Mouse (Mus musculus): ENCODE data around the gene Frrs1l. TPM values are rescaled to one million over a fixed set of nuclear protein-coding genes. Genes with fewer than 3 reads are reported as not detected.

The Frrs1l gene
- total RNA-seq, 2 experiments from 2014 or later: 0.03 TPM; not detected in 1

DNA sequence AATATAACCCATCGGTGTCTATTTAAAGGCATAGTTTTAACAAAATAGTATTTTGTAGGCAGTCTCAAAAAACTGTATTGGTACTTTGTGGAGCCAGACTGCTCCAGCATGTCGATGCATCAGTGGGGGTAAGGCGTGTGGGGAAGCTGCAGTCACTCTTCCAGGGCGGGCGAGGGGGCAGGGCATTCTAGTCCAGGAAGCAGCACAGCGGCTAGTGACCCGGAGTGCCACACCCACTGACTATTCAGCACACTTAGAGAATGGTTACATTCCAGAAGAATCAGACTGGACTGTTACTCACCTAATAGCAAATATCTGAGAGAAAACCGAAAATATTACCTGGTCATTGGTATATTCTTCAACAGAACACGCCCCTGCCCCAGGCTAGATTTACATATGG is 32.7 kb downstream of the Frrs1l start:
- intact Hi-C loops (cut with DNase I): no loop called here
- no peak for DNase-seq
- Histone ChIP-seq H3K27ac (no peak overlapping the region), H3K4me3 (no peak overlapping the region)
- no peak for TF ChIP-seq CTCF (IDR thresholded peaks at IDR 0.05)

DNA sequence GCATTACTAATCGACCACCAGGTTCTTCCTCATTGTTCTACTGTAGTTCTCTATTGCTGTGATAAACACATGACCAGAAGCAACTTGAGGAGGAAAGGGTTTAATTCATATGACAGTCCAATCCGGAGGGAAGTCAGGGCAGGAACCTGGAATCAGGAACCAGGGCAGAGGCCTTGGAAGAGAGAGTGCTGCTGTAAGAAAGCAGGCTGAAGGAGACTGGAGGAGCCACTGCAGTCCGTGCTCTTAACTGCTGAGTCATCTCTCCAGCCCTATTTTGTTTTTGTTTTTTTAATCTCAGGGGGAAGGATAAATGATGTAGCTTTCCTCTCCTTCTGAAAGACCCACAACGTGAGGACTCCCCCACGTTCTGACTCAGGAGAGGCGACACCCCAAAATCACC is 37.0 kb downstream of the Frrs1l start:
- no peak for TF ChIP-seq CTCF (IDR thresholded peaks at IDR 0.05)
- no peak for DNase-seq
- Histone ChIP-seq H3K4me3 (no peak overlapping the region), H3K27ac (no peak overlapping the region)
- intact Hi-C loops (cut with DNase I): no loop called here

DNA sequence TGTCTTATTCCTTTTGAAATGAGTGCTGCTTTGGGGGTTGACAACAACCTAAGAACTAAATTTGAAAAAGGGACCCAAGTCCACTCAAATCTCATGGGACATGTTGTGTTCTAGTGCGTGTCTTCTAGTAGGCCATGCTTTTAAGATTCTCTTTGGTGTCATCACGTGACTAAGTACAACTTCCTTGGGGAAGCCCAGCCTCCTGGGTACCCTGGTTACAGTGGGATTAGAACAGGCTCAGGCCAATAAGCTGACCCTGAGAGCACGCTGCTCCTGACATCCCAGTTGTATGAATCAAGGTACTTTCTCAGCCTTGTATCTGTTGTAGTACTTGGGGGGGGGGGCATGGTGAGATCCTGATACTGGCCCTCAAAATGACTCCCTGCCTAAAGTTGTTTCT is 38.5 kb downstream of the Frrs1l start:
- intact Hi-C loops (cut with DNase I): no loop called here
- no peak for DNase-seq

DNA sequence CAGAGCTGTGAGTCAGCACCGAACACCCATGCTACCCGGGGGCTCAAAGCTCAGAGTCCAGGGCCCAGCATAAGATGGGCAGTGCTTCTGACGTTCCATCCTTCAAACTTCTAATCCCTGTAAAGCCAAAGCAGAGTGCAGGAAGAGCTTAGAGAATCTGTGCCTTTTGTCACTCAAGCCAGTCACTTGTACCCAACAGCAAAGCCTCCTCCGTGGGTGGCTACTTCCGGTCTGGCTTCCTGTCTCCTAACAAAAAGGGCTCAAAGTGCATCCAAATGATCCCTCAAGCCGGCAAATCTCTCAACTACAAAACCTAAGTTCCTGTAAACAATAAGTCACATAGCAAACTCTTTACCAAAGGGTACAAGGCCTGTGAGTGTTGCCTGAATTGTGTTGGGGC is 40.7 kb downstream of the Frrs1l start:
- TF ChIP-seq CTCF (IDR thresholded peaks at IDR 0.05): no peak
- H3K27ac ChIP-seq: no peak overlapping the region
- intact Hi-C loops (cut with DNase I): no loop called here
- no peak for DNase-seq
- no peak overlapping the region for H3K4me3 ChIP-seq

More for the DNA sequence above, 38.5 kb downstream of the Frrs1l start:
- no peak overlapping the region for H3K4me3 ChIP-seq
- no peak overlapping the region for H3K27ac ChIP-seq
- no peak for TF ChIP-seq CTCF (IDR thresholded peaks at IDR 0.05)

DNA sequence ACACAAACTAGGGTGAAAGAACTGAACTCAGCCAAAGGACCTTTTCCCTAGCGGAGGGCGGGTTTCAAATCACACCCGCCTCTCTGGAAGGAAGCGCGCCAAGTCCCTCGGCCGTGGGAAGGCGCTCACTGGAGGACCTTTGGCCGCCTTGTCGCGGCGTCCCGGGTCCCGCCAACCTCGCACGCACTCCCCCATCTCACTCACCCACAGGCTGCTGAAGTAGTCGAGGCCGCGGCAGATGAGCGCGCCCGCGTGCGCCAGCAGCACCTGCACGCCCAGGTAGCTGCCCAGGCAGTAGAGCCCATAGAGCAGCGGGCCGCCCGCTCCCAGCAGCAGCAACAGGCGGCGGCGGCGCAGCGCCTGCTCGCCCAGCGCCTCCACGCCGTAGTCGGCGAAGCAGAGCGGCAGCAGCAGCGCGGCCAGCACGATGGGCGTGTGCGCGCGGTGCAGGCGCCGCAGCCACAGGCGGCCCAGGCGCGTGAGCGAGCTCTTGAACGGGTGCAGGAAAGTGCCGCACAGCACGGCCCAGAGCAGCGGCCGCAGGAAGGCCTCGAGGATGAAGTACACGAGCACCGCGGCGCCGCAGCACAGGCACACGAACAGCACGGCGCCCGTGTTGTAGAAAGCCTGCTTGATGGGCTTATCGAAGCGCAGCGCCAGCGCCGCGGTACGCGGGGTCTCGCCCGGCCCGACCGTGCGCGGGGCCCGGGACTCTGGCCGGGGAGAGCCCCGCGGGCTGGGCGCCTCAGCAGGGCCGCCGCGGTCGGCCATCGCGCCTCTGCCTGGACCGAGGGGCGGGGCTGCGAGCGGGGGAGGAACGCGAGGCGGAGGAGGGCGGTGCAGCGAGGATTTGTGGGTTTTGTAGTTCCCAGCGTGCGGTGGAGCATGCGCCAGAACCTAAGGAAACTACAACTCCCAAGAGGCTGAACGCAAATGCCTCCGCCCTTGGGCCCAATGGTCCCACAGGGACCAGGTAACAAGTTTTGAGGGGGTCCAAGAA is 43.2 kb downstream of the Frrs1l start, which contains the start of gene Tmem245:
TSS of gene Tmem245 (minus strand) at position 797 of the 1,000 bp plus-strand sequence.
- intact Hi-C loops (cut with DNase I): no loop called here
- H3K27ac ChIP-seq: peak within 1 kb of the TSS; percentile 97

DNA sequence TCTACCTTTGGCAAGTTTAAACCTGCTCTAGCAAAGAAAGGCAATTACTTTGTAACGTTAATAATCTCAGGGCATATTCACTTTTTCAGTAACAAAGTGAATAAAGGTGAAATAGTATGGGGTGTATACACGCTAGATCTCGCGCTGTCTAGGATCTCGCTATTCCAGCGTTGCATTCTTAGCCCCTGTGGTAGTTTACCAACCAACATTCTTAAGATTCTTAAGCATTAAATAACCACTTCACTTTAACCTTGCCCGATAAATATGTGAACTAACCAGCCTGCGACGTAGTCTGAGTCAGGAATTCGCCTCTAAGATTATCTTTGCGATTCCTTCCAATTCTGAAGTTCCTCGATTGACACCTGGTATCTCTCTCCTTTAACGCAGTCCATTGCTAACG is 44.0 kb downstream of the Frrs1l start:
- no peak for TF ChIP-seq CTCF (IDR thresholded peaks at IDR 0.05)
- intact Hi-C loops (cut with DNase I): no loop called here
- peak overlapping the region; percentile 79 for H3K4me3 ChIP-seq
- DNase-seq: no peak
- peak overlapping the region; percentile 97 for H3K27ac ChIP-seq

More for the DNA sequence above, 43.2 kb downstream of the Frrs1l start, which contains the start of gene Tmem245:
- DNase-seq: peak; percentile 97
- peak within 1 kb of the TSS; percentile 79 for H3K4me3 ChIP-seq
- TF ChIP-seq CTCF (IDR thresholded peaks at IDR 0.05): no peak

DNA sequence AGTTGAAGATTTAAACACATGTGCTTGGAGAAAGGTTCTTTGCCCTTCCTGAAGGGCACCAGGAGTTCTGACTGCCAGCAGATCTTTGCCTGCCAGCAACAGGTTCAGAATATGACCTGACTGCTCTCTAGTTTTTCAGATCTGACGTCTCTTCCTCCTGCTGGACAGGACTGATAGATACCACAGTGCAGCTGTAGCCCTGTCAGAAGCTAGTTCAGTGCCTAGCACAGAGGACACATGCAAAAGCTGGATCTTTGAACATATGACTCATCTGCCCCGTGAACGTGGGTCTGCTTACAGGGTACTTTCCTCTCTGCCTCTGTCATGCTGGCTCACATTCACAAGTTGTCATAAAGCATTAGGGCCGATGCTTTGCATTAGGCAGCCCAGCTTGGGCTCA is 45.9 kb downstream of the Frrs1l start:
- intact Hi-C loops (cut with DNase I): no loop called here
- TF ChIP-seq CTCF (IDR thresholded peaks at IDR 0.05): peak; percentile 32
- Histone ChIP-seq H3K27ac (peak overlapping the region; percentile 97), H3K4me3 (peak overlapping the region; percentile 37)
- DNase-seq: peak; percentile 70

DNA sequence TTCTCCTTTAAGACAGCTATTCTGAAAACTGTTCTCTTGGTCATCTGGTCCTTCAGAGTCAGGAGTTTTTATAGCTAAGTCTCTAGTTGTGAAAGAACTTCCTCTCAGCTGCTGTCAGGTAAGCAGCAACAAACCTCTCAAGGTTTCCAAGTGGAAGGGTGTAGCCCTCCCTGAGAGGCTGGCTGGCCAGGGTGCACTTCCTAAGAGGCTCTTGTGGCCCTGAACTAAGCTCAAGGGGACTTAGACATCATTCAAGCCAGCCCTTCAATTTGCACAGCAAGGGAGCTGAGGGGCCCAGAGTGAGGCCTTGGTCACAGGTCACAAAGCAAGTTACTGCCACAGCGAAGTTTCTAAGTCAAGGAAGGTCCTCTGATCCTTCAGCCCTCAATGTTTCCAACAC is 46.9 kb downstream of the Frrs1l start:
- intact Hi-C loops (cut with DNase I): no loop called here
- peak overlapping the region; percentile 97 for H3K27ac ChIP-seq
- DNase-seq: no peak
- no peak overlapping the region for H3K4me3 ChIP-seq
- TF ChIP-seq CTCF (IDR thresholded peaks at IDR 0.05): no peak

DNA sequence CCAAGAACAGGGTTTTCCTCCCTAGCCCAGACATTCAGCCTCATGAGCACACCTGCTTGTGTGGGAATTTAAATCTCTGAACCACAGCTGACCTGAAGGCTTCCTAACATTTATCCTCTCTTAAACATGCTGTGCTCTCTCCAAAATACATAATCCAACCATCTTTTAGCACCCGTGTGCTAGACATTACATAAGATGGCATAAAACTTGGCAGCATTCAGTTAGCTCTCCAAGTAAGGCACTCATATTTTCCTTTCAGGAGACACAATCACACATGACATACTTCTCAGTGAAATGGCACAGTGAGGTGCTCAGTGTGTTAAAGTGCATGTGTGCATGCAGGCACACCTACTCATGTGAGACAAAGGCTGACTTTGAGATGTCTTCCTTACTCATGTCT is 47.6 kb downstream of the Frrs1l start:
- intact Hi-C loops (cut with DNase I): no loop called here
- DNase-seq: no peak
- Histone ChIP-seq H3K4me3 (no peak overlapping the region), H3K27ac (peak overlapping the region; percentile 97)
- TF ChIP-seq CTCF (IDR thresholded peaks at IDR 0.05): no peak

DNA sequence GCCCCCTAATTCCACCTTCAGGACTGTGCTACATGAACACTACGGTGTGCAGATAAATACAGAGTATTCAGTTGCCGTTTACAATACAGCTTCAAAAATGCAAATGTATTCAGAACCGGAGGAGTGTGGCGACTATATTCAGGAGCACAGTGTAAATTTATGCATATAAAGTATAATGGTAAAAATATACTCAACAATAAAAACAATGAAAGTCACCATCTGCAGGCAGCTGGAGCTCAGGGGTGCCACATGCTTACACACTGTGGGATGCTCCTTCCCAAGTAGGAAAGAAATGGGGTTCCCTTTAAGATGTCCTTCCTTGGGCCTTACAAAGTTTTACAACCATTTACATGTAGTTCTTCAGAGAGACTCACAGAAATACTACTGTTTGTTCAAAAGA is 48.7 kb downstream of the Frrs1l start:
- H3K4me3 ChIP-seq: no peak overlapping the region
- intact Hi-C loops (cut with DNase I): no loop called here
- TF ChIP-seq CTCF (IDR thresholded peaks at IDR 0.05): no peak
- H3K27ac ChIP-seq: peak overlapping the region; percentile 12; the same call in 1 of the 2 replicates
- no peak for DNase-seq

DNA sequence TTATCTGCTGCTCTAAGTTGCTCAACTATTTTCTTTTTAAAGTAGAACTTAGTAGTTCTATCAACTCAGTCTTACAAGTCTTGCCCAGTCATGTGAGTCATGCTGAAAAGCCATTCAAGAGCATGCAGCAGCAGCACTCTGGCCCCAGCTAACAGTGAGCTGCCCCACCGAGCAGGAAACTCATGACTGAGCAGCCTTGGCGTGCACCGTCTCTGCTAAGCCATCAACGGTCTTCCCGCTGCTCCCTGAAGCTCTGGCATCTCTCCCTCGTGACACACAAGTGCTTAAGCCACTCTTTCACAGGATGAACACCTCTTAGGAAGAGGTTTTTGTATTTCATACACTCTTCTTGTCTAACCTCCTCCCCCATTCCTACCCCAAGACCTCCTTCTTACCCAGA is 53.1 kb downstream of the Frrs1l start:
- intact Hi-C loops (cut with DNase I): no loop called here

DNA sequence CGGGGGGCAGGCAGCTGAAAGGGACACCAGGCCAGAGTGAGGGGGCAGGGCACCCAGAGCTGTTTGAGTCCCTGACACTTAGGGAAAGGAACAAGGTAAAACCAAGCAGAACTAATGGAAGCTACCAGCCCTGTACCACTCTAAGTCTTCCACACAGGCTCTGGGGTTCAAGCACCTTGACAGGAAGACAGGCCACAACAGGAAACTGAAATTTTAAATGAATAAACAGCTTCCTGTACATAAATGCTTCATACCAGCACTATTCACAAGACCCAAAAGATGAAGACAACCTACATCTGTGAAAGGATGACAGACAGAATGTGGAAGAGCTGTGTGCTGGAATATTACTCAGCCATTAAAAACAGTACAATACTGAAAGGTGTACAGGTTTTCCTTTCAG is 54.9 kb downstream of the Frrs1l start:
- intact Hi-C loops (cut with DNase I): no loop called here
- DNase-seq: no peak
- Histone ChIP-seq H3K27ac (no peak overlapping the region), H3K4me3 (no peak overlapping the region)
- no peak for TF ChIP-seq CTCF (IDR thresholded peaks at IDR 0.05)

More for the DNA sequence above, 53.1 kb downstream of the Frrs1l start:
- Histone ChIP-seq H3K4me3 (no peak overlapping the region), H3K27ac (peak overlapping the region; percentile 52)
- DNase-seq: peak; percentile 49
- TF ChIP-seq CTCF (IDR thresholded peaks at IDR 0.05): no peak

DNA sequence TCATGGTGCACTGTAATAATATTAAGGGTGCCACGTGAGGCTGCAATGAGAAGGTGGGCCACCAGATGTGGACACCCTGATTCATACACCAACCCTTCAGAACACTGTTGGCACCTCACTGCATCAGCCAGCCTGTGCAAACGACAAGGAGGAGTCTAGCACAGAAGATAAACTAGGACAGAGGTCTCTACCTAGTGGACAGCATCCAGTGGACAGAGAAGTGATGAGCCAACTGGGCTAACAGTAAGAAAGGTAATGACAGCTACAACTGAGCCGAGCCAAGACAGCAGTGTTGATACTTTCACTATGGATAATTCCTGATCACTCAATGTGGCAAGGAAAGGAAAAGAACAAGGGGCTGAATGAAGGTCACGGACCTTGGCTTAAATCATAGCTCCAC is 57.0 kb downstream of the Frrs1l start:
- intact Hi-C loops (cut with DNase I): no loop called here
- H3K4me3 ChIP-seq: no peak overlapping the region
- H3K27ac ChIP-seq: peak overlapping the region; percentile 84; the same call in 1 of the 2 replicates
- TF ChIP-seq CTCF (IDR thresholded peaks at IDR 0.05): no peak
- DNase-seq: no peak

Data from gastrocnemius, adult 2 months (tissue).